Mouse (Mus musculus): ENCODE measurements around the gene Tspan5.

DNA sequence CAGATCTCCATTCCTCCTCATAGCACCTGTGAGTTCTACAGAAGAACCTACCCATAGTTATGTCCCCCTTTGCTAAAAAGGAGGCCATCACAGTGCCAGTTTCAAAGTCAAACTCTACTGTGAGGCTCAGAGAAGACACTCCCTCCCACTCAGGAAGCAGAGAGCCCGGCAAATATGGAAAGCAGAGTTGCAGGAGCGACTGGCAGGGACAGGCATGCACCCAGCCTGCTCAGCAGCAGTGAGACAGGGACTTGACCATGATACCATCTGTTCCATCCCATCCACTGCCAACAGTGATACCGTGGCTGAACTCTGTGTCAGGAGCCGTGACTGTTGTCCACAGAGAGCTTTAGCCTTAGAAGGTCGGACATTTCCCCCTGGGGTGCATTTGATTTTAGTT lies 123.3 kb downstream of the Tspan5 start:
- no peak for TF ChIP-seq POLR2A (IDR thresholded peaks at IDR 0.05; ENCODE audit: borderline replicate concordance, extremely low read depth, low read depth, low read length)
- no peak for TF ChIP-seq CTCF (IDR thresholded peaks at IDR 0.05; ENCODE audit: insufficient read depth, low read length)

Data from lung, adult 2 months (tissue).